Mouse (Mus musculus) MEL (cell line): Measurements from ENCODE around the gene Hsf5. TPM values are rescaled to one million over a fixed set of nuclear protein-coding genes. Genes with fewer than 3 reads are reported as not detected.

Experiments used
- DNase-seq: peaks from one replicate; pipeline ENCODE4 v3.0.0; 2011; ENCODE audit warnings: low read depth, low spot score
- H3K27ac ChIP-seq: 2 replicates; pipeline ENCODE4 v1.5.1; 2012; ENCODE audit warnings: low read depth, mild to moderate bottlenecking, control low read depth, low read length, moderate library complexity; ENCODE audit not compliant: control insufficient read depth
- H3K27me3 ChIP-seq, 2 experiments: fragments of 150-350 bp in 1 of 2; sonication (generic) in 1 of 2; 2 replicates each; pipeline ENCODE4 v1.6.1; 2012; ENCODE audit warnings: low read length in 2 of 2, mild to moderate bottlenecking in 2 of 2, improper control_type of control experiment in 1 of 2, moderate library complexity in 1 of 2; ENCODE audit not compliant: insufficient read depth in 2 of 2, control insufficient read depth in 1 of 2
- H3K36me3 ChIP-seq, 2 experiments: 2 replicates each; pipeline ENCODE4 v1.6.1; 2012 to 2014; ENCODE audit warnings: low read length in 2 of 2, improper control_type of control experiment in 1 of 2, inconsistent platforms in 1 of 2, mild to moderate bottlenecking in 1 of 2; ENCODE audit not compliant: insufficient read depth in 2 of 2, control insufficient read depth in 1 of 2
- H3K4me1 ChIP-seq, 2 experiments: fragments of 150-350 bp in 1 of 2; sonication (generic) in 1 of 2; 2 replicates each; pipeline ENCODE4 v1.6.1; 2012; ENCODE audit warnings: low read length in 2 of 2, improper control_type of control experiment in 1 of 2, mild to moderate bottlenecking in 1 of 2; ENCODE audit not compliant: insufficient read depth in 2 of 2, control insufficient read depth in 1 of 2
- H3K4me3 ChIP-seq, 2 experiments: fragments of 150-350 bp in 1 of 2; sonication (generic) in 1 of 2; 2 replicates each; pipeline ENCODE4 v1.5.1; 2012; ENCODE audit warnings: low read depth in 2 of 2, low read length in 2 of 2, mild to moderate bottlenecking in 2 of 2, moderate library complexity in 2 of 2, control low read depth in 1 of 2, improper control_type of control experiment in 1 of 2; ENCODE audit not compliant: control insufficient read depth in 1 of 2, insufficient read depth in 1 of 2
- H3K79me2 ChIP-seq: 2 replicates; pipeline ENCODE4 v1.6.1; 2012; ENCODE audit warnings: mild to moderate bottlenecking, low read length, moderate library complexity; ENCODE audit not compliant: control insufficient read depth, poor library complexity, insufficient read depth
- H3K9ac ChIP-seq: 2 replicates; pipeline ENCODE4 v1.6.1; 2012; ENCODE audit warnings: low read depth, mild to moderate bottlenecking, control low read depth, low read length, moderate library complexity; ENCODE audit not compliant: control insufficient read depth, poor library complexity, severe bottlenecking
- H3K9me3 ChIP-seq: fragments of 150-350 bp; sonication (generic); replicated peaks from 2 replicates; pipeline ENCODE4 v1.6.1; 2012; ENCODE audit warnings: mild to moderate bottlenecking, low read length, improper control_type of control experiment, moderate library complexity; ENCODE audit not compliant: insufficient read depth
- CHD2 ChIP-seq: IDR thresholded peaks from 2 replicates; pipeline ENCODE4 v1.6.1; 2011; ENCODE audit warnings: low read length, improper control_type of control experiment
- CTCF ChIP-seq, 3 experiments: IDR thresholded peaks in 2 of 3; conservative IDR thresholded peaks in 1 of 3; 2 replicates each; pipeline ENCODE4 v1.5.1; 2011 to 2012; ENCODE audit warnings: low read length in 3 of 3, low read depth in 2 of 3, mild to moderate bottlenecking in 2 of 3, improper control_type of control experiment in 1 of 3, inconsistent platforms in 1 of 3, mixed read lengths in 1 of 3, moderate library complexity in 1 of 3; ENCODE audit not compliant: control insufficient read depth in 1 of 3, insufficient read depth in 1 of 3, poor library complexity in 1 of 3, severe bottlenecking in 1 of 3
- E2F4 ChIP-seq: IDR thresholded peaks from 2 replicates; pipeline ENCODE4 v1.6.1; 2011; ENCODE audit warnings: low read depth, low read length, improper control_type of control experiment, borderline replicate concordance
- ETS1 ChIP-seq: IDR thresholded peaks from 2 replicates; pipeline ENCODE4 v1.6.1; 2012; ENCODE audit warnings: low read depth, mild to moderate bottlenecking, inconsistent platforms, low read length, improper control_type of control experiment, moderate library complexity
- GABPA ChIP-seq: IDR thresholded peaks from 2 replicates; pipeline ENCODE4 v1.6.1; 2012; ENCODE audit warnings: low read depth, mild to moderate bottlenecking, inconsistent platforms, low read length, improper control_type of control experiment, moderate library complexity
- KAT2A ChIP-seq: conservative IDR thresholded peaks from 2 replicates; pipeline ENCODE4 v1.6.1; 2012; ENCODE audit warnings: low read depth, low read length, improper control_type of control experiment, inconsistent platforms
- MAX ChIP-seq: IDR thresholded peaks from 2 replicates; pipeline ENCODE4 v1.6.1; 2011; ENCODE audit warnings: low read length, improper control_type of control experiment
- MAZ ChIP-seq: IDR thresholded peaks from 2 replicates; pipeline ENCODE4 v1.6.1; 2012; ENCODE audit warnings: low read depth, mild to moderate bottlenecking, inconsistent platforms, low read length, improper control_type of control experiment
- MXI1 ChIP-seq: IDR thresholded peaks from 2 replicates; pipeline ENCODE4 v1.6.1; 2011; ENCODE audit warnings: mild to moderate bottlenecking, low read depth, low read length, improper control_type of control experiment
- MYB ChIP-seq: IDR thresholded peaks from 2 replicates; pipeline ENCODE4 v1.6.1; 2011; ENCODE audit warnings: mild to moderate bottlenecking, low read depth, low read length, improper control_type of control experiment
- MYC ChIP-seq: IDR thresholded peaks from 2 replicates; pipeline ENCODE4 v1.6.1; 2011; ENCODE audit warnings: low read depth, mild to moderate bottlenecking, low read length, improper control_type of control experiment, moderate library complexity
- NELFE ChIP-seq: IDR thresholded peaks from 2 replicates; pipeline ENCODE4 v1.6.1; 2011; ENCODE audit warnings: low read depth, low read length, improper control_type of control experiment
- POLR2A ChIP-seq, 2 experiments: IDR thresholded peaks; 2 replicates each; pipeline ENCODE4 v1.6.1; 2011 to 2012; ENCODE audit warnings: low read length in 2 of 2, mild to moderate bottlenecking in 2 of 2, control low read depth in 1 of 2, improper control_type of control experiment in 1 of 2, low read depth in 1 of 2, moderate library complexity in 1 of 2; ENCODE audit not compliant: control insufficient read depth in 1 of 2, insufficient read depth in 1 of 2, poor library complexity in 1 of 2
- POLR2AphosphoS5 ChIP-seq: IDR thresholded peaks from 2 replicates; pipeline ENCODE4 v1.6.1; 2012; ENCODE audit warnings: low read depth, borderline replicate concordance, mild to moderate bottlenecking, inconsistent platforms, low read length, moderate library complexity, mixed read lengths
- RAD21 ChIP-seq: IDR thresholded peaks from 2 replicates; pipeline ENCODE4 v1.6.1; 2011; ENCODE audit warnings: mild to moderate bottlenecking, low read depth, low read length, improper control_type of control experiment
- RCOR1 ChIP-seq: IDR thresholded peaks from 2 replicates; pipeline ENCODE4 v1.6.1; 2012; ENCODE audit warnings: low read depth, mild to moderate bottlenecking, inconsistent platforms, low read length, improper control_type of control experiment
- SIN3A ChIP-seq: IDR thresholded peaks from 2 replicates; pipeline ENCODE4 v1.6.1; 2012; ENCODE audit warnings: low read length, improper control_type of control experiment, inconsistent platforms
- TAL1 ChIP-seq: IDR thresholded peaks from 2 replicates; pipeline ENCODE4 v1.6.1; 2012; ENCODE audit warnings: mild to moderate bottlenecking, inconsistent platforms, low read length, moderate library complexity, mixed read lengths
- USF2 ChIP-seq, 2 experiments: IDR thresholded peaks; 2 replicates each; pipeline ENCODE4 v1.6.1; 2011 to 2012; ENCODE audit warnings: improper control_type of control experiment in 2 of 2, low read length in 2 of 2, borderline replicate concordance in 1 of 2, inconsistent platforms in 1 of 2, low read depth in 1 of 2, mild to moderate bottlenecking in 1 of 2; ENCODE audit not compliant: insufficient read depth in 1 of 2
- ZC3H11A ChIP-seq: IDR thresholded peaks from 2 replicates; pipeline ENCODE4 v1.6.1; 2012; ENCODE audit warnings: low read depth, mild to moderate bottlenecking, inconsistent platforms, low read length, improper control_type of control experiment
- ZKSCAN1 ChIP-seq: IDR thresholded peaks from 2 replicates; pipeline ENCODE4 v1.6.1; 2012; ENCODE audit warnings: low read depth, mild to moderate bottlenecking, inconsistent platforms, low read length, improper control_type of control experiment, moderate library complexity
- polyA plus RNA-seq, 2 experiments: library from polyadenylated mRNA; stranded (reverse) in 1 of 2; unstranded in 1 of 2; fragments of >175 nt in 1 of 2; fragments of >200 nt in 1 of 2; gene quantifications; 2 replicates each; pipeline versions ENCODE4 v1.2.1 to v1.2.4; 2012; ENCODE audit warnings: low replicate concordance in 2 of 2, low read depth in 1 of 2; ENCODE audit not compliant: insufficient read length in 2 of 2, insufficient read depth in 1 of 2, missing spikeins in 1 of 2
- total RNA-seq: library from RNA; depleted of rRNA; stranded (reverse); fragments of 300-350 nt; gene quantifications from 2 replicates; pipeline ENCODE4 v1.2.3, GENCODE M21; 2012

The Hsf5 gene
- total and polyA plus RNA-seq, 3 experiments, result 0.03 TPM; not detected in 2

- Histone ChIP-seq H3K27ac (no peak overlapping the region), H3K36me3 (no peaks in the 10 kb centered on the region; a peak in 1 of 4 replicates), H3K4me1 (peaks cover 1 to 6% of the 10 kb centered on the region in 2 experiments; a peak in 2 of 4 replicates), H3K9me3 (no peaks in the 10 kb centered on the region), H3K27me3 (peaks cover 13 to 28% of the 10 kb centered on the region in 2 experiments), H3K9ac (no peak overlapping the region), H3K4me3 (no peak overlapping the region), H3K79me2 (no peaks in the 10 kb centered on the region)
- TF ChIP-seq E2F4, result no peak
- no peak for TF ChIP-seq RCOR1
- TF ChIP-seq MYC, result no peak
- TF ChIP-seq MAZ, result no peak
- TF ChIP-seq ZC3H11A, result no peak
- no peak for TF ChIP-seq NELFE
- TF ChIP-seq MAX, result no peak
- TF ChIP-seq CTCF (IDR thresholded peaks at IDR 0.05 in 2 of 3, conservative IDR thresholded peaks at IDR 0.05 in 1 of 3; ENCODE audit: control insufficient read depth in 1 of 3, insufficient read depth in 1 of 3, low read depth in 2 of 3, low read length in 3 of 3, poor library complexity in 1 of 3, severe bottlenecking in 1 of 3), result no peak
- TF ChIP-seq TAL1, result no peak
- TF ChIP-seq POLR2A (IDR thresholded peaks at IDR 0.05; ENCODE audit: control insufficient read depth in 1 of 2, insufficient read depth in 1 of 2, low read depth in 1 of 2, low read length in 2 of 2, poor library complexity in 1 of 2), result no peak
- no peak for TF ChIP-seq USF2 (IDR thresholded peaks at IDR 0.05; ENCODE audit: borderline replicate concordance in 1 of 2, insufficient read depth in 1 of 2, low read depth in 1 of 2, low read length in 2 of 2)
- TF ChIP-seq POLR2AphosphoS5, result no peak
- DNase-seq, result no peak
Measured at GRCm38 (mm10) chr11:87573751-87574150, 43.2 kb upstream of the Hsf5 start.

GRCm38 (mm10) chr11:87574520-87575180, 42.3 kb upstream of the Hsf5 start:
- no peak for DNase-seq
- Histone ChIP-seq H3K9ac (no peak overlapping the region), H3K4me1 (peaks cover 2 to 14% of the 10 kb centered on the region in 2 experiments; a peak in 3 of 4 replicates), H3K9me3 (no peaks in the 10 kb centered on the region), H3K27ac (no peak overlapping the region), H3K4me3 (no peak overlapping the region), H3K36me3 (peaks cover 0 to 2% of the 10 kb centered on the region in 2 experiments; a peak in 1 of 4 replicates), H3K27me3 (peaks cover 10 to 25% of the 10 kb centered on the region in 2 experiments), H3K79me2 (no peaks in the 10 kb centered on the region)
- no peak for TF ChIP-seq POLR2AphosphoS5

DNA sequence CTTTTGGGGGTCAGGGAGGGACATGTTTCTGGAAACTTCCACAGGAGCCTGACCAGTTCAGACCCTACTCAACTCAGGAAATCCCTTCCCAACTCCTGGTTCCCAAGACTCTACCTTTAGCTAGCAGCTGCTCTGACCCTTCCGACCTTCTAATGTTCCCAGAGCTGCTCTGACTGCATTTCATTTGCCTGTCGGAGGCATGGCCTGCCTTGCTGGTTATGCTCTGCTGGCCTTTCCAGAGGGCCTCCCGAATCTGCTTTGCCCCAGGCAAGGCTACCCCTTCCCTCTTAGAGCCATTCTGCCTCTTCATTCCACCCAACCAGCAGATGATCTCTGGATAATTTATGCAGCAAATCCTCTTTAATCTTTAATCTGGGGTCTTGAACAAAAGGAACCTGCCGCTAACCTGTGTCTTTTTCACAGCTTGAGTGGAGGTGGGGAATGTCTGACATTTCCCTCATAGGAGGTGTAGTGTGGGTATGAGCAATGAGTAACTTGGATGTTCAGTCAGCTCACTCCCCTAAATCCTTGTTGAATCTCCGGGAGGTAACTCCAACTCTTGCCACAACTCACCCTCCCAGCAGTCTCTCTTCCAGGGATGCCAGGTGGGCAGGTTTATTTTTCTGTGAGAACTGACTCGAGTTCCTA, 39.2 kb upstream of the Hsf5 start:
- no peak overlapping the region for H3K27ac ChIP-seq
- H3K36me3 ChIP-seq, result peaks cover 0 to 2% of the 10 kb centered on the region in 2 experiments; a peak in 1 of 4 replicates
- no peaks in the 10 kb centered on the region for H3K9me3 ChIP-seq
- H3K4me3 ChIP-seq, result peak overlapping the region; percentile 58 to 79; a peak in 3 of 4 replicates
- H3K79me2 ChIP-seq, result no peaks in the 10 kb centered on the region
- no peak overlapping the region for H3K9ac ChIP-seq
- peaks cover 5% of the 10 kb centered on the region in 2 experiments for H3K27me3 ChIP-seq
- TF ChIP-seq SIN3A (no peak), MXI1 (no peak), CHD2 (no peak), ZKSCAN1 (no peak), GABPA (no peak), RAD21 (no peak), E2F4 (no peak), KAT2A (no peak), MYB (no peak), POLR2A (IDR thresholded peaks at IDR 0.05; ENCODE audit: control insufficient read depth in 1 of 2, insufficient read depth in 1 of 2, low read depth in 1 of 2, low read length in 2 of 2, poor library complexity in 1 of 2) (no peak), ETS1 (no peak)
- TF ChIP-seq, all 39 proteins: peak for 0
- no peak for DNase-seq
- H3K4me1 ChIP-seq, result peaks cover 2 to 15% of the 10 kb centered on the region in 2 experiments; a peak in 3 of 4 replicates
